Mouse (Mus musculus) thymus, postnatal 25 days (tissue): ENCODE data around the gene Pced1a.

Experiments
- DNase-seq: peaks from one replicate; pipeline ENCODE4 v3.0.0; 2022

Gene Pced1a

GRCm38 (mm10) chr2:130424126-130424853, at the start of gene Pced1a, which contains the start of gene Vps16:
Gene Pced1a, minus strand, starts transcription at chr2:130424701.
Gene Vps16, plus strand, starts transcription at chr2:130424339.
- DNase-seq: peak; percentile 92

- no peak for DNase-seq
Observed at GRCm38 (mm10) chr2:130472908-130473510, 48.5 kb upstream of the Pced1a start.

- DNase-seq: no peak
Observed at GRCm38 (mm10) chr2:130469935-130470334, 45.4 kb upstream of the Pced1a start.

GRCm38 (mm10) chr2:130469366-130469765, 44.9 kb upstream of the Pced1a start:
- no peak for DNase-seq

GRCm38 (mm10) chr2:130466438-130466837, 41.9 kb upstream of the Pced1a start:
- DNase-seq: no peak

GRCm38 (mm10) chr2:130461287-130462071, 37.0 kb upstream of the Pced1a start:
- DNase-seq: no peak

GRCm38 (mm10) chr2:130459576-130459975, 35.1 kb upstream of the Pced1a start:
- DNase-seq: no peak

GRCm38 (mm10) chr2:130457871-130458270, 33.4 kb upstream of the Pced1a start:
- DNase-seq: no peak

- no peak for DNase-seq
Observed at GRCm38 (mm10) chr2:130454748-130455370, 30.4 kb upstream of the Pced1a start.

- no peak for DNase-seq
Observed at GRCm38 (mm10) chr2:130453421-130453820, 28.9 kb upstream of the Pced1a start.

GRCm38 (mm10) chr2:130452266-130452665, 27.8 kb upstream of the Pced1a start:
- no peak for DNase-seq

- DNase-seq: no peak
Observed at GRCm38 (mm10) chr2:130451727-130452090, 27.2 kb upstream of the Pced1a start.

- DNase-seq: no peak
Observed at GRCm38 (mm10) chr2:130451086-130451726, 26.7 kb upstream of the Pced1a start.

- DNase-seq: no peak
Observed at GRCm38 (mm10) chr2:130450434-130450796, 25.9 kb upstream of the Pced1a start.

- DNase-seq: peak; percentile 93
Observed at GRCm38 (mm10) chr2:130449794-130450433, 25.4 kb upstream of the Pced1a start, which contains the start of gene Ptpra. Gene Ptpra, plus strand, starts transcription at chr2:130450278.

- DNase-seq: no peak
Observed at GRCm38 (mm10) chr2:130449021-130449793, 24.7 kb upstream of the Pced1a start.

- no peak for DNase-seq
Observed at GRCm38 (mm10) chr2:130448449-130448848, 23.9 kb upstream of the Pced1a start.

- DNase-seq: no peak
Observed at GRCm38 (mm10) chr2:130442162-130442561, 17.7 kb upstream of the Pced1a start.

- no peak for DNase-seq
Observed at GRCm38 (mm10) chr2:130439840-130440480, 15.5 kb upstream of the Pced1a start.

GRCm38 (mm10) chr2:130438861-130439260, 14.4 kb upstream of the Pced1a start:
- no peak for DNase-seq

GRCm38 (mm10) chr2:130436769-130437168, 12.3 kb upstream of the Pced1a start:
- DNase-seq: no peak
